Mouse (Mus musculus): Measurements from ENCODE around the gene Pnldc1.

Pnldc1 gene

GRCm38 (mm10) chr17:12858072-12858471 is 52.0 kb downstream of the Pnldc1 start:
- DNase-seq (ENCODE audit: low spot score in 2 of 2) = no peak

GRCm38 (mm10) chr17:12857395-12857794 is 52.6 kb downstream of the Pnldc1 start:
- DNase-seq (ENCODE audit: low spot score in 2 of 2) = no peak

GRCm38 (mm10) chr17:12854386-12854785 is 55.6 kb downstream of the Pnldc1 start:
- DNase-seq (ENCODE audit: low spot score in 2 of 2) = no peak

GRCm38 (mm10) chr17:12853821-12854220 is 56.2 kb downstream of the Pnldc1 start:
- no peak for DNase-seq (ENCODE audit: low spot score in 2 of 2)

GRCm38 (mm10) chr17:12851689-12852088 is 58.3 kb downstream of the Pnldc1 start:
- no peak for DNase-seq (ENCODE audit: low spot score in 2 of 2)

- no peak for DNase-seq (ENCODE audit: low spot score in 2 of 2)
These were observed 60.1 kb downstream of the Pnldc1 start for GRCm38 (mm10) chr17:12849778-12850382.

- DNase-seq (ENCODE audit: low spot score in 2 of 2) = no peak
These were observed 62.3 kb downstream of the Pnldc1 start for GRCm38 (mm10) chr17:12847736-12848135.

GRCm38 (mm10) chr17:12846474-12846873 is 63.6 kb downstream of the Pnldc1 start:
- DNase-seq (ENCODE audit: low spot score in 2 of 2) = no peak

GRCm38 (mm10) chr17:12845862-12846261 is 64.2 kb downstream of the Pnldc1 start:
- no peak for DNase-seq (ENCODE audit: low spot score in 2 of 2)

GRCm38 (mm10) chr17:12844540-12844939 is 65.5 kb downstream of the Pnldc1 start:
- no peak for DNase-seq (ENCODE audit: low spot score in 2 of 2)

GRCm38 (mm10) chr17:12843826-12844225 is 66.2 kb downstream of the Pnldc1 start:
- DNase-seq (ENCODE audit: low spot score in 2 of 2) = no peak

- no peak for DNase-seq (ENCODE audit: low spot score in 2 of 2)
These were observed 70.4 kb downstream of the Pnldc1 start for GRCm38 (mm10) chr17:12839475-12840267.
